Mouse (Mus musculus) hindbrain, postnatal 0 days (tissue): ENCODE measurements around the gene Snapc2. TPM values are rescaled to one million over a fixed set of nuclear protein-coding genes. Genes with fewer than 3 reads are reported as not detected.
"Not testable (repeated sequence)": the region's sequence is repeated elsewhere in the genome, so short reads cannot be mapped to it uniquely, and the experiment has no call there.

Experiments
- ATAC-seq: fragments of 200-750 bp; cut with Nextera tagmentation; 2 replicates; pipeline ENCODE4 v1.8.0; 2017; ENCODE audit warnings: mild to moderate bottlenecking, moderate TSS enrichment, moderate library complexity
- DNase-seq: peaks from one replicate; pipeline ENCODE4 v3.0.0-alpha.2; 2015; ENCODE audit warnings: low spot score
- H3K27ac ChIP-seq: fragments of 300-500 bp; sonication (generic); 2 replicates; pipeline ENCODE4 v1.5.1; 2014; ENCODE audit warnings: mild to moderate bottlenecking
- H3K27me3 ChIP-seq: fragments of 300-500 bp; sonication (generic); 2 replicates; pipeline ENCODE4 v1.6.1; 2014; ENCODE audit warnings: low read length, mixed read lengths; ENCODE audit not compliant: insufficient read depth
- H3K36me3 ChIP-seq: fragments of 300-500 bp; sonication (generic); 2 replicates; pipeline ENCODE4 v1.6.1; 2014; ENCODE audit warnings: low read length, mixed read lengths; ENCODE audit not compliant: insufficient read depth
- H3K4me1 ChIP-seq: fragments of 300-500 bp; sonication (generic); 2 replicates; pipeline ENCODE4 v1.6.1; 2014; ENCODE audit warnings: antibody characterized with exemption, low read length, mixed read lengths; ENCODE audit not compliant: insufficient read depth
- H3K4me2 ChIP-seq: fragments of 300-500 bp; sonication (generic); 2 replicates; pipeline ENCODE4 v1.6.1; 2014; ENCODE audit warnings: low read depth, mild to moderate bottlenecking, low read length, moderate library complexity, mixed read lengths
- H3K4me3 ChIP-seq: fragments of 300-500 bp; sonication (generic); 2 replicates; pipeline ENCODE4 v1.5.1; 2014; ENCODE audit warnings: low read length
- H3K9ac ChIP-seq: fragments of 300-500 bp; sonication (generic); replicated peaks from 2 replicates; pipeline ENCODE4 v1.6.1; 2014; ENCODE audit warnings: mild to moderate bottlenecking, low read length, moderate library complexity, mixed read lengths
- H3K9me3 ChIP-seq: fragments of 300-500 bp; sonication (generic); 2 replicates; pipeline ENCODE4 v1.6.1; 2016; ENCODE audit warnings: low read length, mixed read lengths
- CTCF ChIP-seq: IDR thresholded peaks from 2 replicates; pipeline ENCODE4 v1.5.1; 2016; ENCODE audit warnings: antibody characterized with exemption, control low read depth, low read depth
- WGBS: fragments of 180-500 bp; shearing (Covaris S2); extraction: QIAGEN DNeasy Blood & Tissue Kit; methylation state at CpG from one replicate; pipeline ENCODE4 v1.1.7; 2014; 5-methylcytosine and 5-hydroxymethylcytosine counted together
- polyA plus RNA-seq: library from polyadenylated mRNA; unstranded; fragments of >200 nt; fragmentation: Nextera tagmentation; extraction: Ambion mirVana; gene quantifications from 2 replicates; pipeline ENCODE4 v1.2.1, GENCODE M21; 2015
- total RNA-seq: library from RNA; depleted of rRNA; stranded (reverse); fragments of >200 nt; gene quantifications from 2 replicates; pipeline ENCODE4 v1.2.3, GENCODE M21; 2014

Gene Snapc2
- total and polyA plus RNA-seq, 2 experiments from 2014 or later = 65.3 to 91.3 TPM

DNA sequence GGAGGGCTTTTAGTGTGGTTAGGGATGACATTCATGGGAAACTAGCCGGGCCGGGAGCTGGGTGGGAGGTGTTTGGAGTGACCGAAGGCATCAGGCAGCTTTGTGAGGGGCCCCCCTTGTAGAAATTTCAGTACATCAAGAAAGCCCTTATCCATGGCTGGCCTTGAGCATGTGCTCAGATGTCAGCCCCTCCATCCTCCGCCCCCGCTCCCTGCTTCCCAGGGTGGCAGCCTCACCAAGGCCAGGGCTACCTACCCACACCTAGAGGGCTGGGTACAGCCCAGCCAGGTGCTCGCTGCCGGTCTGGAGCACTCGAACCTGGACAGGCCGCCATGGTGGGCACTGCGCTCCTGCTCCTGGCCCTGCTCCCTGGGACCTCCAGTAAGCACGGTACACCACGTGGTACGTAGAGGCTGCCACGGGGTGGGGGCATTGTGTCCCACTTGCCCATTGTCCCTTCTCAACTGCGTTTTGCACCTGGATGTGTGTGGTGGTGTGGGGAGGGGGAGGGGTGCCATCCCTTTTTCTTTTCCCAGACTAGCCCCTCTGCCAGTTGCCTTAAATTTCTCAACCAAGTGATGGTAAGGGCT is 4.8 kb upstream of the Snapc2 start, which contains the start of gene Tgfbr3l:
Gene Tgfbr3l, plus strand, starts transcription at position 264 of the 590 bp plus-strand sequence.
- Histone ChIP-seq H3K4me2 (no peak within 1 kb of the TSS), H3K27ac (0 out of 2 replicates have a peak within 1 kb of the TSS, but pooled peaks have one; percentile 2), H3K4me3 (no peak within 1 kb of the TSS), H3K4me1 (no peaks in the 10 kb centered on the region; the same call in 1 of the 2 replicates), H3K9ac (no peak within 1 kb of the TSS), H3K27me3 (no peaks in the 10 kb centered on the region), H3K9me3 (no peaks in the 10 kb centered on the region), H3K36me3 (peaks cover 49% of the 10 kb centered on the region)
- DNase-seq = no peak
- no peak for ATAC-seq
- no peak for TF ChIP-seq CTCF
- 81% methylated on average over 15 of the region's 15 CpGs for WGBS

- Histone ChIP-seq H3K27me3 (no peaks in the 10 kb centered on the region), H3K9me3 (no peaks in the 10 kb centered on the region), H3K36me3 (peaks cover 37% of the 10 kb centered on the region), H3K4me2 (no peak overlapping the region), H3K9ac (no peak overlapping the region), H3K4me3 (no peak overlapping the region), H3K4me1 (no peaks in the 10 kb centered on the region; the same call in 1 of the 2 replicates), H3K27ac (0 out of 2 replicates have a peak overlapping the region, but pooled peaks have one; percentile 2)
- WGBS = 24% methylated on average over 29 of the region's 29 CpGs
- no peak for TF ChIP-seq CTCF
- ATAC-seq (no peak), DNase-seq (no peak)
Measured at GRCm38 (mm10) chr8:4249213-4249612, 3.7 kb upstream of the Snapc2 start.

DNA sequence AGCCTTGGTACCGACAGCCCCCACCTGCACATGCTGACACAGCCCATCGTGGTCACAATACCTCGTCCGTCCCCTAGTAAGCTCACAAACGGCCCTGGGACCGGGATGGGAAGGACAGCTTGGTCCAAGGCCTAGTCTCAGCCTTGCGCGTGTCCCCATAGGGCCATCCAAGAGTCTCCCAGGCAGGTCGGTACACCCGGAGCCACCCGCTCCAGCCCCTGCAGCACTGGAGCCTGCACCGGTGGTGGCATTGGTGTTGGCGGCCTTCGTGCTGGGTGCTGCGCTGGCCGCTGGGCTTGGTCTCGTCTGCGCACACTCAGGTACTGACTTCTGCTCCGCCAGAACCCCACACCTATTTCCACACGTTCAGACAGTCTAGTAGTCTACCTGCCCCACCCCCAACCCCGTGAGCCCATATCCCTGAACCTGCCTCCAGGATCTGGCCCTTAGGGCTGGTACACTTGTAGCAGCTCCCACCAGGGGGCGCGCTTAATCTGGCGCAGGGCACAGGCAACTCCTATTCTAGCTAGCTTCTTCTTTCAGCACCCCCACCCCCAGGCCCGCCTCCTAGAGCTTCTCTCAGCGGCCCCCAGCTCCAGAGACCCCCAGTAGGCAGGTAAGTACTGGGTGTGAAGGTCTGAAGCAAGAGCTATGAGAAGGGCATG is 2.4 kb upstream of the Snapc2 start:
- ATAC-seq = peak; percentile 18
- TF ChIP-seq CTCF = peak; percentile 83
- WGBS = 34% methylated on average over 26 of the region's 26 CpGs
- Histone ChIP-seq H3K4me3 (no peak overlapping the region), H3K4me1 (no peaks in the 10 kb centered on the region; the same call in 1 of the 2 replicates), H3K9me3 (no peaks in the 10 kb centered on the region), H3K4me2 (no peak overlapping the region), H3K27me3 (no peaks in the 10 kb centered on the region), H3K9ac (no peak overlapping the region), H3K36me3 (peaks cover 37% of the 10 kb centered on the region; the same call in 1 of the 2 replicates), H3K27ac (no peak overlapping the region)
- peak; percentile 84 for DNase-seq

DNA sequence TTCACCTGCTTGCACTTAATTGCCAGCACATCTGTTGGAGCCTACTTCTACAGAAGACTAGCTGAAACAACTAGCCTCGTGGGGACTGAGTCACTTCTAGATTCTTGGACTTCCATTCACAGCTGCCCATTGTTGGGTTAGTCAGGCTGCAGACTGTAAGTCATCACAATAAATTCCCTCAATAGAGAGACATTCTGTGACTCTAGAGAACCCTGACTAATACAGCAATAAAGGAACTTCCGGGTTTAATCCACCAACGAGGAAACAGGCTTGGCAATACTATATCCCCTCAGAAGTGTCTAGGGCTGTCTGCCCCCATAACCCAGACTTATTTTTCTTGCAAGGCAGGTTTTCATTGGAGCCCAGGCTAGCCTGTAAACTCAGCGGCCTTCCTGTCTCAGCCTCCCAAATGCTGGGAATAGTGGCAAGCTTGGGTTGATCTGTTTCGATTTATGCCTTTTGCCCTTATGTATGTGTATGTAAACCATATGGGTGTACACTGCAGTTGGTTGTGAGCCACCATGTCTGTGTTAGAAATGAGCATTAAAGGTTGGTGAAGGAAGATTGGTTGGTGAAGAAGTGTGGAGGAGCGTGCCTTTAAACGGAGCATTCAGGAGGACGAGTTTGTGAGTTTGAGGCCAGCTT is 642 bp upstream of the Snapc2 start:
- H3K4me3 ChIP-seq = peak overlapping the region; percentile 68
- H3K27me3 ChIP-seq = no peaks in the 10 kb centered on the region
- DNase-seq (no peak), ATAC-seq (no peak)
- peaks cover 31% of the 10 kb centered on the region; the same call in 1 of the 2 replicates for H3K36me3 ChIP-seq
- H3K4me2 ChIP-seq = peak overlapping the region; percentile 66
- H3K4me1 ChIP-seq = peaks cover 9% of the 10 kb centered on the region
- peak overlapping the region; percentile 94 for H3K27ac ChIP-seq
- no peak for TF ChIP-seq CTCF
- no peaks in the 10 kb centered on the region for H3K9me3 ChIP-seq
- H3K9ac ChIP-seq = peak overlapping the region; percentile 73
- WGBS = 44% methylated on average over 8 of the region's 8 CpGs

DNA sequence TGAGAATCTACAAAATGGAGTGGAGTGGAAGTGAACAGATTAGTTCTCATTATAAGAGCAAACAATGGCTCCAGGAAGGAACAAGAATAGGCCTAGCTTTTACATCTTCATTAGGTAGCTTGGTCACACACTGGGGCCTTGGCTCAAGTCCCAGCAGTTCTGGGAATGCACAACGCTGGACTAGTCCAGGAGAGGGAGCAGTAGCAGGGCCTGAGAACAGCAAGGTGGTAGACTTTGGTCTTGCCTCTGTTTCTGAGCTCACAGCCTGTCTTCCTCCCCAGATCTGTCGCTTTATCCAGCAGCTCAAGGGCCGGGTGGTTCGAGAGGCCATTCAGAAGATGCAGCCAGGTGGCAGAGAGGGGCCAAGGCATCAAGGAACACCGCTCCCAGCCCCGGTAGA is 1.1 kb downstream of the Snapc2 start:
- peak; percentile 77 for TF ChIP-seq CTCF
- Histone ChIP-seq H3K9me3 (no peaks in the 10 kb centered on the region), H3K4me2 (peak overlapping the region; percentile 66), H3K27me3 (no peaks in the 10 kb centered on the region), H3K4me1 (peaks cover 18% of the 10 kb centered on the region), H3K36me3 (peaks cover 22% of the 10 kb centered on the region; the same call in 1 of the 2 replicates), H3K9ac (peak overlapping the region; percentile 73), H3K4me3 (peak overlapping the region; percentile 68), H3K27ac (peak overlapping the region; percentile 94)
- DNase-seq = peak; percentile 91
- WGBS = 53% methylated on average over 6 of the region's 6 CpGs
- ATAC-seq = peak; percentile 5; the same call in 1 of the 2 replicates

DNA sequence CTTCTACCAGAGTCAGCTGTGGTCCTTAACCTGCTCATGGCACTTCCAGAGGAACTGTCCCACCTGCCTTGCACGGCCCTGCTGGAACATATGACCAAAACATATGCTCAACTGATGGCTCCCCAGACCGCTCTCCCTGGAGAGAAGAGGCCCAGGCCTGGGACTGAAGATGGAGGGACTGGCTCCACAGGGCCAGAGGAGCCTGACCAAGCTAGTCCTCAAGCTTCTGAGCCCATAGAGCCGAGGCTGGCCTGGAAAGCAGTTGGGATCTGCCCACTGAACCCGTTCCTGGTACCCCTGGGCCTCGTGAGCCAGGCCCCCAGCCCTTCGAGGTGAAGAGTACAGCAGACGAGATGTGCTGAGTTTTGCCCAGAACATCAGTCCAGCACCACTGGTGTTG is 2.6 kb downstream of the Snapc2 start:
- not testable (repeated sequence) for DNase-seq, ATAC-seq, H3K27ac ChIP-seq, H3K4me3 ChIP-seq, H3K9me3 ChIP-seq, H3K9ac ChIP-seq, H3K4me2 ChIP-seq, H3K27me3 ChIP-seq
- Histone ChIP-seq H3K4me1 (peaks cover 18% of the 10 kb centered on the region), H3K36me3 (peaks cover 26% of the 10 kb centered on the region; the same call in 1 of the 2 replicates)
- 83% methylated on average over 7 of the region's 7 CpGs for WGBS
